Mouse (Mus musculus) adrenal gland, postnatal 14 days (tissue): Measurements from ENCODE around the gene Rrp9. TPM values are rescaled to one million over a fixed set of nuclear protein-coding genes. Genes with fewer than 3 reads are reported as not detected.

Experiments used
- DNase-seq: peaks from one replicate; pipeline ENCODE4 v3.0.0; 2021; ENCODE audit warnings: mixed read lengths
- long read RNA-seq, 2 experiments: library from polyadenylated mRNA; stranded (forward); transcript quantifications; one replicate each; pipeline ENCODE4 v2.0.0; 2021
- total RNA-seq: library from RNA; stranded (reverse); gene quantifications from 2 replicates; pipeline ENCODE4 v1.2.3, GENCODE M21; 2021

Gene Rrp9
- total RNA-seq, result 34.2 and 53.4 TPM in 2 replicates
- long read RNA-seq, experiment 1, transcript Rrp9-201 (15 exons, 1,586 nt), result major isoform, 37 of 45 reads
- long read RNA-seq, experiment 1, partial matches to known transcripts, result 3 of 45 reads
- long read RNA-seq, experiment 1, other reads (novel, unspliced or antisense), result 5 of 45 reads
- long read RNA-seq, experiment 2, transcript Rrp9-201 (15 exons, 1,586 nt), result major isoform, 42 of 50 reads
- long read RNA-seq, experiment 2, partial matches to known transcripts, result 2 of 50 reads
- long read RNA-seq, experiment 2, other reads (novel, unspliced or antisense), result 6 of 50 reads

DNA sequence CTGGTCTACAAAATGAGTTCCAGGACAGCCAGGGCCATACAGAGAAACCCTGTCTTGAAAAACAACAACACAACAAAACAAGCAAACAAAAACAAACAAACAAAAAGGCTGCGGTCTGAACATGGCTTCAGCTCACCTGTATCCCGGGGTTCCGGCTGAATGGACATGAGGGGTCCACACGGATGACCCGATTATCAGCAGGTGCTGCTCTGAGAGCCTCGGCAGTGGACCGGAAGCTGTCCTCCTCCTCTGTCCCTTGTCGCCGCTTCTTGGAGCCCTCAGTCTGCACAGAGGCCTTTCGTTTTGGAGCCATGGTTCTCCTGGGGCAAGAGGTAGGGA is at the start of gene Rrp9:
Rrp9 (plus strand) TSS at position 301 of the 339 bp plus-strand sequence.
- DNase-seq, result no peak

DNA sequence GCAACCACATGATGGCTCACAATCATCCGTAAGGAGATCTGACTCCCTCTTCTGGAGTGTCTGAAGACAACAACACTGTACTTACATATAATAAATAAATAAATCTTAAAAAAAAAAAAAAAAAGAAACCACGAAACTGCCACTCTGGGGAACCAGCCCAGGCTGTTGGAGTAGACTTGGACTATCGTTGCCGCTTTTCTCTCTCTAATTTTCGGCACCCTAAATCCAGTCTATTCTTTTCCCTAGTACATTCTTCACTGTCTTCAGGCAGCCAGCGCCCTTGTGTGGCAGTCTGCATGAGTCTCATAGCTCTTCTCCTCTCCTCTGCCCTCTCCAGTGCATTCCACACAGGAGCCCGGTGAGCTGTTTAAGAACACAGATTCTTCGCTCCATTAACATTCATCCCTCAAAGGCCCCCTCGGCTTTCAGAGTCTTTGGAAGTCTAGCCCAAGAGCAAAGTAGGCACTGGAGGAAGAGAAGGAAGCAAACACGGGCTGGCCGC is 47.0 kb upstream of the Rrp9 start:
- no peak for DNase-seq

DNA sequence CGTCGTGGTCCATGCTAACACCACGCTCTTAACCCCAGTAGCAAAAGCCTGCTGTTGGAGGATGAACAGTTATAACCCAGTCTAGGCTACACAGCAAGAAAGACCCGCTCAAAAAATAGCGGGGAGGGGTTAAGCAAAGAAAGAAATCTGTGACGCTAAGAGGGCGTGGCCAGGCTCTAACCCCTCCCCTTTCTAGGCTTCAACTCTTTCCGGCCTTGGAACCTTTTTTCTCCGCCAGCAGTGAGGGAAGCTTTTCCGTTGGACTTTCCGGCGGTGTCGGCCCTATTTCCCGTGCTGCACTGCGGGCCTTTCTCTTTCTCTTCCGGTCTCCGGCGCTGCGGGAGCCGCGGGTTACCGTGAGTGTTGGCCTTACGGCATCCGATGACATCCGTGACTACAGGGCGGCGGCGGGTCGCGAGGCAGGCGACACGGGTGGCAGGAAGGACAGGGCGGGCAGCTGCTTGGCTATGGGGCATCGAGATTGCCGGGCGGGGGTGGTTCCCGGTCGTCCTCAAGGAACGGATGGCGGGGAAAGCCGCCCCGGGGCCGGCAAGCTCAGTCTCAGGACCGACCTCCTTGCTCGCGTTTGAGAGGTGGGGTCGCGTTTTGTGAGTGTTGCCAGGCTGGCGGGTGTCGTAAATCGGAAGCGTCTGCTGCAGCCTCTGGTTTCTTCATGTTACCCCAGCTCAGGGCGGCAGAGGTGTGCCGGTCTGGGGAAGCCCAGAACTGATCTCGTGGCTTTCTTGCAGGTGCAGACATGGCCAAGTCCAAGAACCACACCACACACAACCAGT is 46.3 kb upstream of the Rrp9 start, which contains the start of gene Rpl29:
Rpl29 (plus strand) TSS at position 234 of the 794 bp plus-strand sequence.
- peak; percentile 95 for DNase-seq

- DNase-seq, result no peak
Observed at GRCm38 (mm10) chr9:106430015-106430264, 45.8 kb upstream of the Rrp9 start.

DNA sequence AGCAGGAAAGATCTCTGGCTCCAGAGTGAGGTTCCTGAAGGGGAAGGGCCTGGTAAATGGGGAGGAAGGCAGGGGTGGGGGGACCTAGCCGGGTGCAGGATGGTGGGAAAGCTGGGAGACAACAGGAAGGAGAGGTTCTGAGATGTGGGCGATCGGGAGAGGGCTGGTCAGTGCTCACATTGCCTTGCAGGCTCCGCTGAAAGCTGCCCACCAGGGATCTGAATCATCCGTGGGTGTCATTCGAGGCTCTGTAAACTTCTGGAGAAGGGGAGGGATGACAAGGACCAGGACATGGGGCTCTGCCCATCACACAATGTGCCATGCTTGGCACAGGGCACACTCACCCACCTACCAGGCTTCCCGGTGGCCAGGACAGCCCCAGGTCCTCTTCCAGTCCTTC is 42.4 kb upstream of the Rrp9 start:
- no peak for DNase-seq

DNA sequence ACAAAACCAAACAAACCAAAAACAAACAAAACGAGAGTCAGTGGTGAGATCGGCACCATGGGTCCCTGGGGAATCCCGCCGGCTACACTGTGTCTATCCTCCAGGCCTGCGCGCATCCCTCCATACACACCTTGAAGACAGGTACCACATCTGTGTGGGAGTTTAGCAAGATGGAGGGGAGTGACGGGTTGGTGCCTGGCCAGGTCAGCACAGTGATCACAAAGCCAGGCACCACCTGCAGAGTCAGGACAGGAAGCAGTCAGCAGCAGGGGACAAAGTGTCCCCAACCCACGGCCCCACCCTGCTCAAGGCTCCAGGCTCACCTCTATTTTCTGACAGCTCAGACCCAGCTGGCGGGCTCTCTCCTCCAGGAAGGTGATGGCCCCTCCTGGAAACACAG is 39.2 kb upstream of the Rrp9 start:
- no peak for DNase-seq

GRCm38 (mm10) chr9:106442680-106443079 is 33.1 kb upstream of the Rrp9 start:
- DNase-seq, result no peak

GRCm38 (mm10) chr9:106444836-106445235 is 30.9 kb upstream of the Rrp9 start:
- DNase-seq, result no peak

DNA sequence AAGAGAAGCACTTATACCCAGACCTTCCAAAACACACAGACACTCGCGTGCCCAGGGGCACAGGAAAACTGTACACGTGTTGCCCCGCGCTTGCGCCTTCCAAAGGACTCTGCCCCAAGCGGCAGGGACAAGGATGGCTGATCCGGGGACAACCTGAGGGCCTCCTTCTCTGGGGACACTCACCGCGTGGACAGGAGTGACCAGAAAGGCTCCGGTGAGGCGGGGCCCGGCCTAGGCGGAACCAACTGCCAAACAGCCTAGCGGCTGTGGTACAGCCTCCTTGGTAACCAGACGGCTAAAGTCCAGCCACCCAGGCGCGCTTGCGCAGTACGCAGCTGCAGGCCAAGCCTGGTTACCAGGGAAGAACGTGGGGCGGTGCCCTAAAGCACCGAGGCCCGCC is 28.4 kb upstream of the Rrp9 start, which contains the start of the genes Abhd14b and Abhd14a:
Abhd14b (plus strand) TSS at position 112 of the 400 bp plus-strand sequence.
Abhd14a (minus strand) TSS at position 331 of the 400 bp plus-strand sequence.
- peak; percentile 98 for DNase-seq

- no peak for DNase-seq
Observed at GRCm38 (mm10) chr9:106447951-106448350, 27.8 kb upstream of the Rrp9 start.

GRCm38 (mm10) chr9:106448498-106449031 is 27.2 kb upstream of the Rrp9 start:
- peak; percentile 88 for DNase-seq

DNA sequence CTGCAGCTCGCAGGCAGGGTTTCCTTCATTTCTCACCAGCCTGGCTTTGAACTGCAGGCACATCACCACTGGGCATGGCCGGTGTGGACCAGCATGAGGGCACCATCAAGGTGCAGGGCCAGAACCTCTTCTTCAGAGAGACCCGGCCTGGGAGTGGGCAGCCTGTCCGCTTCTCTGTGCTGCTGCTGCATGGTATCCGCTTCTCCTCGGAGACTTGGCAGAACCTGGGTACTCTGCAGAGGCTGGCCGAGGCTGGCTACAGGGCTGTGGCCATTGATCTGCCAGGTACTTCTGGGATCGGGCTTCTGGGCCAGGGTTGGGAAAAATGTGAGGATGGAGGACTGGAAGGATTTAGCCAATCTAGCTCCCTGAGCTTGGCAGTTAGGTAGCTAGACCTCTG is 25.8 kb upstream of the Rrp9 start:
- no peak for DNase-seq

DNA sequence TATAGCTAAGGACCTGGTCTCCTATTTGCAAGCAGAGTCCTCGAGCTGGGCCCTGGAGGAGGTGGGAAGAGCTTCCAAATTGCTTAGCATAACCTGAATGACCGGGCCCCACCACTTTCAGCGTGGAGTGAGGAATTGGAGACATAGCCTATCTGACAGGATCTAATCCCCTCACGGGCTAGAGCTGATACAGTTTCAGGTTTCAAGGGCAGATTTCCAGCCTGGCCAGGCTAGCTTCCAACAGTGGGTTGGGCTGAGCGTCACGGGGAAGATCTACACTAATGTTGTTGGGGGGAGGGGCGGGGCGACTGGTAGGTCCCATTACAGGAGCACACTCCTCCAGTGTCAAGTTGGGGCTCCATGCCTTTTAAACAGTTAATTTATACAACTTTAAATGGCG is 25.1 kb upstream of the Rrp9 start:
- DNase-seq, result peak; percentile 81

- no peak for DNase-seq
Observed at GRCm38 (mm10) chr9:106451298-106451697, 24.5 kb upstream of the Rrp9 start.

- DNase-seq, result no peak
Observed at GRCm38 (mm10) chr9:106451899-106452298, 23.9 kb upstream of the Rrp9 start.

- no peak for DNase-seq
Observed at GRCm38 (mm10) chr9:106452351-106452750, 23.4 kb upstream of the Rrp9 start.

- DNase-seq, result no peak
Observed at GRCm38 (mm10) chr9:106452821-106453220, 22.9 kb upstream of the Rrp9 start.

- peak; percentile 73 for DNase-seq
Observed at GRCm38 (mm10) chr9:106453271-106454070, 22.3 kb upstream of the Rrp9 start, which contains the start of gene Pcbp4. Gene Pcbp4, plus strand, starts transcription at chr9:106453291.

GRCm38 (mm10) chr9:106454071-106454761 is 21.5 kb upstream of the Rrp9 start:
- DNase-seq, result no peak

- DNase-seq, result no peak
Observed at GRCm38 (mm10) chr9:106454888-106455681, 20.7 kb upstream of the Rrp9 start.
